Mouse (Mus musculus): ENCODE data around the gene Zc3h4.

Gene Zc3h4

DNA sequence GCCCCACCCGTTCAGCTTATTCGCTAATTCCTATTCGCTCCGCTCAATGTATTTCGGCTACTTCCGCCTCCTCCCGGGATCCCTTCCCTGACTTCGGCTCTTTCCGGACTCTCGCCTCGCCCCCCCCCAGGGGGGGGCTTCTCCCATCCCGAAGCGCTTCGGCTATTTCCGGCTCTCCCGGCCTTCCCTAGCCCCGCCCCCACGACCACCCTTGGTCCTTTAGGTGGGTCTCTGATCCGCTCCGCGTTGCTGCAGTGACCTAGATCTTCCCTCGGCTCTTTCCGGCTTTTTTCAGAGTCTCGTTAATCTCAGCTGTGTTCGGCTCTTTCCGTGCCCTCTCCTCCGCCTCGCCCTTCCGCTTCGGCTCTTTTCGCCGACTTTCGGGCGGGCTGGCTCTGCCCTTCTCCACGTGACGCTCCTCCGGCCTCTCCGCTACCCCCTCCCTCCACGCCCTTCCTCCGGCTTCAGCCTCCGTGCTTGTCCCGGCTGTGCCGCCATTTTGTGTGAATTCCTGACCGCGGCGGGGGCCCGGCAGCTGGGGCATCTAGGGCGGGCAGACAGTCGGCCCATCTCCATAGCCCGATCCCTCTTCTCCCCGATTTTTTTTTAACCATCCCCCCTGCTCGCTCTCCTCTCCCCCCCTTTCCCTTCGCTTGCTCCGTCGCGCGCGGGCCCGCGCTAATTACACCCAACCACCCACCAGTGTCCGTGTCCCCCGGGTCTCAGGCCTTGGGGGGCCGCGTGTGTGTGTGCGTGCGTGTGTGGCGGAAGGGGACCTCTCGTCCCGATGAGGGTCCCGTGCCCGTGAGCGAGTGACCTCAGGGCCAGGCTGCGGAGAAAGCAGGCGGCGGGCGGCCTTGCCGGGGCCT, 656 bp upstream of the Zc3h4 start:
- peak; percentile 96 for DNase-seq (ENCODE audit: extremely low read depth, low read depth)

DNA sequence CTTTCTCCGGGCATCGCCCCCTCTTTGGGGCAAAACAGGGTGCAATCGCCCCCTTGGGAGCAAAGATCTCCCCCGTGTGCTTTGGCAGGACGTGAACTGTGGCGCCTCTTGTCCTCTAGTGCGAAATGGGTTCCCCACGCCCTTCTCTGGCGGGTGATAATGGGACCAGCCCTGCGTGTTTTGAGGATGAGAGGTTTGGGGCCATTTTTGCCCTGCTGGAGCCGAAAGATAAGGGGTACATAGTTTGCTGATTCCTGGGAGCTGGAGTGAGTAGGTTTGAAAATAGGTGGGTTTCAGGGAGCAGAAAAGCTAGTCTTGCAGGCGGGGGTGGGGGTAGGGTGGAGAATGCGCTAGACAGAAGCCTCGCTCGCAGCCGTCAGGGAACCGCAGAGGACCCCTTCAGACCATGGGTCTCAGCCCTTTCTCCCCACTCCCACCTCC, 1.3 kb downstream of the Zc3h4 start:
- peak; percentile 53 for DNase-seq (ENCODE audit: extremely low read depth, low read depth)

DNA sequence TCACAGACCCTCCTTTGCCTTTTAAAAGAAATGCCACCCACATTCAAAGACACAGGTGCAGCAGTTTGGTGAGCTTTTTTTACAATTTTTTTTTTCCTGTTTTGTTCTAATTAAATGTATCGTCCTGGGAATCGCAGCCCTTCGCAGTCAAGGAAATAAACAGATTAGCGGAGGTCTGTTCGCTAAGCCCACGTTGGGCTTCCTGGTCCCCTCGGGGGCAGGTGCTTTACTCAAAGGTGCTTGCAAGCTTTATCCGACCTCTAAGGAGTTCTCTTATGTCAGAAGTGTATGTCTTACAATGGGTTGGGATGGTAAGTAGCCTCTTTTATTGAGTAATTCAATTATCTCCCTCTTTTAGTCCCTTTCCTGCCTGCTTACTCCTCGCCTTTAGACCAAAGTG, 1.7 kb downstream of the Zc3h4 start:
- DNase-seq (ENCODE audit: extremely low read depth, low read depth), result no peak

DNA sequence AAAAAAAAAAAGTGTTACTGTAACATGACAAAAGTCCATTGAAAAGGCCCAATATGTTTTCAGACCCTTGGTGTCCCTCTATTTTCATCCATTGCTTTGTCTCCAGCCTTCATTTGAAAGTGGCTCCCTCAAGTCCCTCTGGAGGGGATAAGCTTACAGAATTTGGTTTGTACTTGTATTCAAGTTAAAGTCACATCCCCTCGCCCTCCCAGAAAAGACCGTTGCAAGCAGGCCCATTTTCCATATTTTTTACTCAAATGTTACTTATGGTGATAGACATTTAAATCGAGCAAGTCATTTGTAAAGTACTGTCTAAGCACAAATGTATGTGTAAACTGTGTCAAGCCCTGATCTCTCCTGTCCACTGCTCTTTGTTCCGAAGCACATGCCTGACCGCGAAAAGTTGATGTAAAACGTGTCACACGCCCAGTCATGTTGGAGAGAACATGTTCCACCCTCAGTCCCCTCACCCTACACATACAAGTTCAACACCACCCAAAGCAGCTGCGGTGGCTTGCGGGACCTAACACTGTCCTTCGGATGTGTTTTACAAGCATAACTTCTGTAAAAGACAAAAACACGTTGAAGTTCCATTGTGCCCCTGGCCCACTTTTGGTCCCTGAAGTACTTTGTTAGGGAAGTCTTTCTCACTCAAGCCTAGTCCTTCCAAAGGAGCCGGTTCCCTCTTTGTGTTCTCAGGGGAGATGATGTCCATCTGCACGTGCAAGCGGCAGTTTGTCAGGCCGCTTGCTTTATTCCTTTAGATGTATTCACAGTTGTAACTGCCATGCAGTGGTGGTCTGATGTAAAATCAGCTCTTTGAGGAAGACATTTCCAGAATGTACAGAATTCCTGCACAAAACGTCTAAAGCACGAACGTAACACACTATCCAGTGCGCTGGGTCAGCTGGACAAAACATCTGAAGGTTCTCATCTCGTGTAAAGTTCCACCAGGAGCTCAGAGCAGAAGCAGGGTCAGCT, 2.5 kb downstream of the Zc3h4 start:
- DNase-seq (ENCODE audit: extremely low read depth, low read depth), result peak; percentile 47

DNA sequence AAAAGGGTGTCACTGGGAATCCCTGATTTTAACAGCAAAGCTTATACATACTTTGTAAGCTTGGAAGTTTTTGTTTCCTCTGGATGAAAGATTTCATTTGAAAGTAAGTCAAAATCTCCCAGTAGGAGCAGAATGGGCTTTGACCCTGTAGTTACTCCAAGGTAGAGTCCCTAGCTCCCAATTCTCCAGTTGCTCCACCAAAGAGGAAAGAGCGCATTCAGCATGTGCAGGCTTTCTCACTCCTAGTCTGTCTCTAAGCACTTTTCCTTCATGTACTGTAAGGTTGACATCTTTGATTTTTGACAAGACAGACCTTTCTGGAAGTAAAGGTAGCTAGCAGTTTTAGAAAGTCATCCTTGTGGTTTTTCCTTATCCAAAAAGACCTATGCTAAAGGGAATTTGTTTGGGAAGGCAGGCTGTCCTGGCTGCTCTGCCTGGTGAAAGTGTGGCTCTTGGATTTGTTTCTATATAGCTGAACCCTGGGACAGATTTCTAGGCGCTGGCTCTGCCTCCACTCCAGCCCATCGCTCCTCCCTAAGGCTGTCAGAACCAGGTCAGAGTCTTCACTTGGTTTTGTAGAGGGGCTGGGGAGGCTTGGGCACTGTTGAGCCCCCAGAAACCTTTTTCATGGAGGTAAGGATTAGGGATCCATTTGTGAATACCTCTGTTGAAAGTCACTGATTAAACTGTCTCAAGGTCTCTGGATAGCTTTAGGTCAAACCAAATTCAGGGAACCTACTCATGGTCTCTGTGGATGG, 3.8 kb downstream of the Zc3h4 start:
- DNase-seq (ENCODE audit: extremely low read depth, low read depth), result peak; percentile 7

DNA sequence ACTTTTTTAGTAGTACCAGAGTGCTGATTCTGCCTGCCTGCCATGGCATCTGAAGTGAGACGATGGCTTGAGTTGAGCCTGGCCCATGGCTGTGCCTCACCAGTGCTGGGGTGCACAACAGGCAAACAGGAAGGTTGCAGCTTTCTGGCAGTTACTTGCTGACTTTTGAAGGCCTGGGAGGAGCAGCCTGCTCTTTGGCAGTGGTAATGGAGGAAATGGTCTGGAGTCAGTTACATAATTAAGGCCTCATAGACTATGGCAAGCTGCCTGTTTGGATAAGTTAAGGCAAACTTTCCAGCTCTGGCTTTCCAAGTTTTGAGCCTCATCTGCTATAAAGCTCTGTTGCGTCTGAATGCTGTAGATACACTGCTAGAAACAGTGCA, 4.4 kb downstream of the Zc3h4 start:
- DNase-seq (ENCODE audit: extremely low read depth, low read depth), result no peak

DNA sequence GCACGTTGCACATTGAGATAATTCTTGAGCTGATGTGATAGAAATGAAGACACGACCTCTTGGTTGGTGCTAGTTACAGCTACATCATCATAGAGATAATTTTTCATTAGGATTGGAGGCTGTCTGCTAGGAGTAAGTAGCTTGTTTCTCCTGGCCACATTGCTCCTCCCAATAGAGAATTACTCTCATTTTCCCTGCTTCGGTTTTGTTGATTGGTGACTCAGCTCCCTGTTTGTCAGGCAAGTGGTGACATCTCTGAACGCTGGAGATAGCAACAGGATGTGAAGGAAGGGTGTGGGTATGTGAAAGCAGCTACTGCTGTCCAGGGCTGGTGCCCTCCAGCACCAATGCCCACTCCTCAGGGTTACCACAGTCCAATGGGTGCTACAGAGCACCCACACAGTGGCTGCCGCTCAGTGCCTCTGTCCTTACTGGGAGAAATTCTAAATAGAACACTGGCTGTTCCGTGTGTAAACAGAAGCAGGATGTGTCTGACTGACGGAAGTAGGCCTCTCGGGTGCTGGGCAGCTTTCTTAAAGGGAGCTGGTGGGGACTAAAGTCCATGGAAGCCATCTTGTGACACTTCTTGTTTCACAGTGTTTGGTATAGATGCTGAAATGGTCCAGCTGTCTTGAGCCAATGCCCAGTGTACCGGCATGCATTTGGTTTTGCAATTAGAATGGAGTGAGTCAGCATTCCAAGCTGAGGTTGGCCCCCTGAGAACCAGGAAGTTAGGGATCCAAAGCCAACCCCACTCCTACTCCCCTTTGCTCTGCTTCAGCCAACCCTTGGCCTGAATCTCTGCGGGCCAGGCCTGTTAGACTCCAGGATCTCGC, 5.0 kb downstream of the Zc3h4 start:
- DNase-seq (ENCODE audit: extremely low read depth, low read depth), result peak; percentile 95

DNA sequence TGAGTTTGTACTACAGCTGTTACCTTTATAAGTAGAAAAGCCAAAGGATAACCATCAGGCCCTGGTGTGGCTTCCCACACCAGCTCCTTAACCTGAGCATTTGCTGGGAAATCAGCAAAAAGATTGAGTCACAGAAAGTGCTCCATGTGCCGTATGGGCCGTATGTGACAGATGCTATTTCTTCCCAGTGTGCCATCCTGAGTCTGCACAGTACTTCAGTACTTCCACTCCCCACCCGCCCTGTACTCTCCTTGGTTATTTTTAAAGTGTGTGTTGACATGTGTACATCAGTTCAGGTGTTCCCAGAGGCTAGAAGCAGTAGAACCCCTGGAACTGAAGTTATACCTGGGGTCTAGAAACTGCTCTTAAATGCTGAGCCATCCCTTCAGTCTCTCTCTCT, 6.3 kb downstream of the Zc3h4 start:
- no peak for DNase-seq (ENCODE audit: extremely low read depth, low read depth)

DNA sequence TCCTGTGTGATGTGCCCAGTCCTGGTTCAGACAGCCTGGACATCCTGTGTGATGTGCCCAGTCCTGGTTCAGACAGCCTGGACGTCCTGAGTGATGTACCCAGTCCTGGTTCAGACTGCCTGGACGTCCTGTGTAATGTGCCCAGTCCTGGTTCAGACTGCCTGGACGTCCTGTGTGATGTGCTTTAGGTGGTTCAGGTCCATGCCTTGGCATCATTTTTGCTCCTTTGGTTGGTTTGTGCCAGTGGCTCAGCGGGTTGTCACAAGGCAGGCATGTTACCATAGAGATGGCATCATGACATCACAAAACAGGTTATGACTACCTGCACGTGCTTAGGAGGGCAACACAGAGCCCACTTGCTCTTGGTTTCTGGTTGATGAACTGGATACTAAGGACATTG, 10.4 kb downstream of the Zc3h4 start:
- DNase-seq (ENCODE audit: extremely low read depth, low read depth), result no peak

DNA sequence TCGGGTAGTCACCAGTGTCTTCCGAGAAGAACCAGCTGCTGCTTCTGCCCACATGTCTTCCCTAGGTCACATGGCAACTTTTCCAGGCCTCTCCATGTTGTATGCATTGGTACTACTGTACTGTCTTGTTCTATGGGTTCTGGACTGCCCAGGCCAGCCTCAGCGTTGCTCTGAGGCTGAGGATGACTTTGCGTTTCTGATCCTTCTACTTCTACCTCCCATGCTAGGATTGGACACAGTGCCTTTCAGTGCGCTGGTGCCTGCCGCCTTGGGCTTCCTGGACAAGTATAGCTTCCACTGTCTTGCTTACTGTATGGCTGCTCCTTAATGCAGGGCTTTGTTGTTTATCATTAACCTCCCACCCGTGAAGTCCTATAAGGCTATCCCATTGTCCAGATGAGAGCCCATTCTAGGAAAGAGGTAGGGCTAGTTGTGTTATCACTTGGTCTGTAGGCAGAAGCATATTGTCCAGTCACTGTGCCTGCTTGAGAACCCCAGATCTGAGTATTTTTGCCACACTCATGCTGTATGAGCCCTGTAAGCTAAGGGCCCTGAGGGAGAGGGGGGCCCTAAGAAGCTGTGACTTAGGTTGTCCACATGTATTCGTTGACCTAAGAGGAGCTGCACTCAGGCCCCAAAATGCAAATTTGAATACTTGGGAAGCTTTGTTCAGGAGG, 11.6 kb downstream of the Zc3h4 start:
- no peak for DNase-seq (ENCODE audit: extremely low read depth, low read depth)

DNA sequence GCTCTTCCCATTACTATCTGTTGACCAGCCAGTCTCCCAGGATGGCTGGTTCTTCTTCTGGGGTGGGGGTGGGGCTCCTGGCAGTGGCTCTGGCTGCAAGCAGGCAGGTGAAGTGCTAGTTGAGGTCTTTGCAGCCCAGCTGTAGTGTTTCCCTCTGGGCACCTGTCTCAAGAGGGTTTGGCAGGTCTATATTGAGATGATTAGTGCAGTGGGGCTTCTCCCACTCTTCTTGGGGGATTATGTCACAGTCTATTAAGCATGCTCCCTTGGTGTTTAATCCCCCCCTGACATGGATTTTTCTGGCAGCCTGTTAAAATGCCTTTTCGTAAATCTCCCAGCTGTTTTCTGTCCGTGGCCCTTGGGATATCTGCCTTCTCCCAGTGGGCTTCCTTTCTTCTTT, 12.2 kb downstream of the Zc3h4 start:
- DNase-seq (ENCODE audit: extremely low read depth, low read depth), result no peak

DNA sequence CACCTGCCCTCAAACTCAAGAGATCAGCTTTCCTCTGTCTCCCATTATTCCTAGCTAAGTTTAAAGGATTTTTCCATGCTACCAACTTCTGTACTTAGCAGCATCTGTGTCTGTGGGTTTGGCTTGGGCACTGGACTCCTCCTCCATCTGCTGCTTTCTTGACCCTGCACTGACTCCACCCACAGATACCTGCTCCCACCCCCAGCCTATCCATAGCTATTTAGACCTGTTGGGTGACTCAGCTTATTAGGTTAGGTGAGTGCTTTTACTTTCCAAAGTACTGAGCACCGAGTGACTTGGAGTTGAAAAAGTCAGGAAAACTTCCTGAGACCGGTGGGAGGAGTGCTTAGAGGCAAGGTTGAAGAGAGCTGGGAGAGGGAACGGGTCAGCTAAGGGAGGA, 14.7 kb downstream of the Zc3h4 start:
- DNase-seq (ENCODE audit: extremely low read depth, low read depth), result no peak

DNA sequence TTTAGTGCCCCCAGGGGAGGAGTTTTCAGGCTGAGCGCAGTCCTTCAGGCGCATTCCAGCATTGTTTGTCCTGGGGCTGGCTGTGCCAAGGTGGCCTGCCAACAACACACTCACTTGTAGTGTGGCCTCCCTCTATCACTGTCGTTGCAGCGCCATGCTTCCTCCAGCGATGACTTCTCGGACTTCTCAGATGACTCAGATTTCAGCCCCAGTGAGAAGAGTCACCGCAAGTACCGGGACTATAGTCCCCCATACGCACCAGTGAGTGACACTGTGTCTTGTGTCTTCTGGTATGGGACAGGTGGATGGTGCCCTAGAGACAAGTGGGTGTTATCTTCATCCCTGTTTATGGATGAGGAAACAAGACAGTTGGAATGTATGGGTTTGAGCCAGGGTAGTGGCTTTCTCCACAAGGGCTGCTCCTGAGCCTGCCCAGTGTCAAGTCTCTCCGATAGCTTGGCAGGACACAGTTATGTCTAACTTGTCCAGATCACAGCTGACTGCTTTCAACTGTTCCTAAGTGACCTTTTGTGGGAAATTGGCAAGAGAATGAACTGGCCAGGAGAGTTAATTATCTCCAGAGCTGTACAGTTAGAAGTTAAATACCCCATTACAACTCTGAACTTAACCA, 16.5 kb downstream of the Zc3h4 start:
- DNase-seq (ENCODE audit: extremely low read depth, low read depth), result no peak

DNA sequence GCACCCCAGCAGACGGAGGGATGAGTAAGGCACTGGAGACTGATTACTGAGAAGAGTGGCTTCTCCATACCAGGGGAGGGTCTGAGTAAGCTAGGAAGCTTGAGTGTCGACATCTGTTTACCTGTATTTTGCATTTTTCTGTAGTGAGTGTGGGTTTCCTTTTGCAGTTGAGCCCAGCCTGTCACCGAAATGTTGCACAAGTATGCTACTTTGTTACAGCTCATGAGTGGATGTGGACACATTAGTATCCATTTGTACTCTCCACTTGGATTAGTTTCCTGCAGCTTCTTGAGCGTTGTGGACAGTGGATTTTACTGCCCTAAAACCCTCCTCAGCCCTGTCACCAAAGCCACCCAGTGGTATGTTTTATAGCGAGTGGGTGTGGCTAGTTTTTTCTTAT, 18.0 kb downstream of the Zc3h4 start:
- no peak for DNase-seq (ENCODE audit: extremely low read depth, low read depth)

DNA sequence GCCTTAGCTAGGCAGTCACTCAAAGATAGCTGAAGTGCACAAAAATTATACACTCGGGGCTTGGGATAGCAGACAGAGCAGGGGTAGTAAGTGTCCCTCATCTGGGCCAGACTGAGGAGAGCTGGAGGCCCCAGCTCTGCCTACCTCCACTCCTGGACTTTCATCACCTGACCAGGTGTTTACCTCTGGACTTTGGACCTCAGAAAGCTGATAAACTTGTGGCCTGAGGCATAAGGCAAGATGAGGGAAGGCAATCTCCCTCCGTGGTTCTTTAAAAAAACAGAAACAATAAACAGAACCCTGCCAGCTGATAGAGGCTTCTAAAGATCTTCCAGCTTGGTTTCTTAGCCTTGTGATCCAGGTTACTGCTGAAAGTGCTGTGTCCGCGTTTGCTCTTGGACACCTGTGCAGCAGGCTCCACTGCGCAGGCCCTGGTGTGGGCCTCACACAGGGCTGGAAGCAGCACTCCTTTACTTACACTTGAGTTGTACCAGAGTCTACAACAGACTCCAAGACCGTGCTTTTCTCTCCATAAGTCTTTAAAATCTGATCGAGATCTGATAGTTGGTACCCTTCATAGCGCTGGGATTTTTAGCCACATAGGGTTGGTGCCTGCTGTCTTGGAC, 19.9 kb downstream of the Zc3h4 start:
- no peak for DNase-seq (ENCODE audit: extremely low read depth, low read depth)

DNA sequence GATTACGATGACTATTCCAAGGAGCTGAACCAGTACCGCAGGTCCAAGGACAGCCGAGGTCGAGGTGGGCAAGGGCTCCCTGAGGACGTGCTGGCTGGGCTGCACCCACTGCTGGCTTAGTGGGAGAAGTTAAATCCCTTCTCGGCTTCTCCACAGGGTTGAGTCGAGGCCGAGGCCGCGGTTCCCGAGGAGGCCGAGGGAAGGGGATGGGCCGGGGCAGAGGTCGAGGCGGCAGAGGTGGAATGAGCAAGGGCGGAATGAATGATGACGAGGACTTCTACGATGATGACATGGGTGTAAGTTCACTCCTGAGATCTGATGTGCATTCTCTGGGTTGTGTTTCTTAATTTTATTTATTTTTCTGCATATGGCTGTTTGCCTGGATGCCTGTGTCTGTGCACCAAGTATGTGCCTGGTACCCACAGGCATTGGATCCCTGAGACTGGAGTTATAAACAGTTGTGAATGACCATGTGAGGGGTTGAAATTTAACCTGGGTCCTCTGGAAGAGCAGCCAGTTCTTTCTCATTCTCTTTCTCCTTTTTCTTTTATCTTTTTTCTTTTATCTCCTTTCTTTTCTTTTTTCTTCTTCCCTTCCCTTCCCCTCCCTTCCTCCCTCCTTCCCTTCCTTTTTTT, 21.6 kb downstream of the Zc3h4 start:
- DNase-seq (ENCODE audit: extremely low read depth, low read depth), result no peak

DNA sequence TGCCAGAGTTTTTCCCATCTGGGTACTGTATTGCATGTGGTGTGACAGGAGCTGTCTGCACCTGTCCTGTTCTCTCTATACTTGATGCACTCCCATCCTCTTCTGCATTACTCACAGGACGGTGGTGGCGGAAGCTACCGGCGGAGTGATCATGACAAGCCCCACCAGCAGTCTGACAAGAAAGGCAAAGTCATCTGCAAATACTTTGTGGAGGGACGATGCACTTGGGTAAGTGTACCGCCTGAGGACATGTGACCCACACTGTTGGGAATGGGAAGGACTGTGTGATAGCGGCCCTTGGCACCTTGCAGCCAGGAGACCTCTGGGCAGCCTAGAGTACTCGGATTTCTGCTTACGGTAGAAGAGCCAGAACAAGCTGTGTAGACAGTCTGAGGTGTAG, 23.0 kb downstream of the Zc3h4 start:
- DNase-seq (ENCODE audit: extremely low read depth, low read depth), result no peak

DNA sequence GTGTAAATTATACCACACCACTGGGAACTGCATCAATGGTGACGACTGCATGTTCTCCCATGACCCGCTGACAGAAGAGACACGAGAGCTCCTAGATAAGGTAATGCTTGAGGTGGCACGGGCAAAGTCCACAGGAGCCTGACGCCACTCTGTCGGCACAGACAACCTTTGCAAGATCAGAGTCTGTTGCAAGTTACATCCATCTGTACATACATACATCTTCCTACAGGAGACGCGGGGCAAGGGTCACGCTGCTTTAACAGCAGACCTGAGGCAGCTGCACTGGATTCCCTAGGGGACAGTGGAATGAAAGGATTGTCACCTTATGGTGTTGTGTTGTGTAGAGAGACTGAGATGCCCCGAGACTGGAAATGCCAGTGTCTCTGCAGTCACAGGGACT, 25.0 kb downstream of the Zc3h4 start:
- no peak for DNase-seq (ENCODE audit: extremely low read depth, low read depth)

All from MEL-GATA-1-ER (cell line).